ENCODE assay signal across 16 mouse cellular contexts in the genomic region with DNA sequence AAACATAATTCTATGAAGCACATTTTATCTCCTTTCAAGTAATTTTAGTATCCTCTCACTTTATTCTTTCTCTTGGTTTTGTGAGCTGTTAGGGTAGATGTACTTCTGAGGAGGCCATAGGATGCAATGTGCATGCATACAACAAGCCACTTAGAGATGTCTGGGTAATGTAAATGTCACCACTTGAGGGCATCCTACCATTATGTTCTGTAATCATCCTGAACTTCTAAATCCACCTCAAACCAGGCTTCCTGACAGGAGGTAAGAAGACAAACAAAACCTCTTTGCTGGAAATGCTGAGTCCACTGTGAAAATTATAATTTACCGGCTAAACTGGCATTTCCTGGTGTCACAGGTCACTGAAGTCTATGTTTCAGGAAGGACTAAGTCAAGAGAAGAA.
DNase-seq lines count a peak whose midpoint lies in the region; ATAC-seq and TF ChIP-seq lines count a peak whose summit lies in the region.
"Had no signal": no experiment of that assay in that cellular context is flagged by ENCODE, and none has a peak within 500 bp of the region (broad histone marks: within the 10 kb centered on the region; RNA-seq: fewer than 3 reads in every experiment).

No protein-coding gene starts in this region.

- H3K9me3 ChIP-seq in hindbrain, postnatal 0 days (ENCODE audit: low read length): no peaks in the 10 kb centered on the region
- H3K9me3 ChIP-seq in hindbrain, embryonic 14.5 days (ENCODE audit: control insufficient read depth, low read length): no peaks in the 10 kb centered on the region
- no peaks in the 10 kb centered on the region for H3K9me3 ChIP-seq in midbrain, embryonic 11.5 days (ENCODE audit: control insufficient read depth, low read length)
- H3K9me3 ChIP-seq in midbrain, embryonic 10.5 days (replicated peaks): no peaks in the 10 kb centered on the region
- H3K9me3 ChIP-seq: heart, embryonic 15.5 days; hindbrain, embryonic 13.5 days; liver, embryonic 12.5 days had no signal

- H3K4me2 ChIP-seq in hindbrain, postnatal 0 days (ENCODE audit: low read depth, low read length): no peak overlapping the region
- H3K4me2 ChIP-seq in hindbrain, embryonic 14.5 days (replicated peaks): no peak overlapping the region
- H3K4me2 ChIP-seq in midbrain, embryonic 11.5 days: no peak overlapping the region
- H3K4me2 ChIP-seq: heart, embryonic 15.5 days; hindbrain, embryonic 13.5 days; liver, embryonic 12.5 days had no signal

- TF ChIP-seq CTCF in hindbrain, postnatal 0 days (IDR thresholded peaks at IDR 0.05; ENCODE audit: low read depth): peak; percentile 38

- H3K4me3 ChIP-seq in hindbrain, postnatal 0 days (ENCODE audit: low read length): no peak overlapping the region
- H3K4me3 ChIP-seq in hindbrain, embryonic 14.5 days (replicated peaks; ENCODE audit: low read length): no peak overlapping the region
- no peak overlapping the region for H3K4me3 ChIP-seq in midbrain, embryonic 11.5 days (ENCODE audit: low read depth, low read length)
- no peak overlapping the region for H3K4me3 ChIP-seq in midbrain, embryonic 10.5 days
- H3K4me3 ChIP-seq: heart, embryonic 15.5 days; hindbrain, embryonic 13.5 days; liver, embryonic 12.5 days had no signal

- peak; percentile 15 for DNase-seq in hindbrain, postnatal 0 days (ENCODE audit: low spot score)
- no peak for DNase-seq in hindbrain, embryonic 14.5 days (ENCODE audit: low spot score)
- peak; percentile 81 for DNase-seq in midbrain, embryonic 11.5 days (ENCODE audit: low spot score, missing footprints)
- no peak for DNase-seq in midbrain, embryonic 10.5 days (ENCODE audit: low spot score)
- DNase-seq in adipocyte (ENCODE audit: low spot score): peak; percentile 18
- peak; percentile 10 for DNase-seq in mesoderm, embryonic 11.5 days (ENCODE audit: low read depth, low spot score)
- no peak for DNase-seq in urinary bladder, postnatal 36 days (ENCODE audit: low spot score in 2 of 2)
- DNase-seq: adrenal gland, adult 8-10 months; kidney, adult 9 months; lung, postnatal 4 days; right cerebral cortex, postnatal 14 days; thymus, postnatal 25 days had no signal

- H3K27me3 ChIP-seq in hindbrain, postnatal 0 days (ENCODE audit: insufficient read depth, low read length): no peaks in the 10 kb centered on the region
- H3K27me3 ChIP-seq in hindbrain, embryonic 14.5 days (ENCODE audit: control insufficient read depth, insufficient read depth, low read length): no peaks in the 10 kb centered on the region
- no peaks in the 10 kb centered on the region for H3K27me3 ChIP-seq in midbrain, embryonic 11.5 days (ENCODE audit: control insufficient read depth, insufficient read depth, low read length)
- no peaks in the 10 kb centered on the region for H3K27me3 ChIP-seq in midbrain, embryonic 10.5 days (ENCODE audit: low read depth, poor library complexity, severe bottlenecking)
- H3K27me3 ChIP-seq: heart, embryonic 15.5 days; hindbrain, embryonic 13.5 days; liver, embryonic 12.5 days had no signal

- no peak overlapping the region for H3K9ac ChIP-seq in hindbrain, postnatal 0 days (replicated peaks; ENCODE audit: low read length)
- H3K9ac ChIP-seq in hindbrain, embryonic 14.5 days: no peak overlapping the region
- no peak overlapping the region for H3K9ac ChIP-seq in midbrain, embryonic 11.5 days (ENCODE audit: low read length)
- H3K9ac ChIP-seq: heart, embryonic 15.5 days; hindbrain, embryonic 13.5 days; liver, embryonic 12.5 days had no signal

- H3K4me1 ChIP-seq in hindbrain, postnatal 0 days (ENCODE audit: insufficient read depth, low read length): no peaks in the 10 kb centered on the region
- no peaks in the 10 kb centered on the region for H3K4me1 ChIP-seq in hindbrain, embryonic 14.5 days (replicated peaks; ENCODE audit: control insufficient read depth, insufficient read depth, low read length)
- no peaks in the 10 kb centered on the region for H3K4me1 ChIP-seq in midbrain, embryonic 11.5 days (ENCODE audit: control insufficient read depth, insufficient read depth, low read length)
- H3K4me1 ChIP-seq in midbrain, embryonic 10.5 days: no peaks in the 10 kb centered on the region
- H3K4me1 ChIP-seq: heart, embryonic 15.5 days; hindbrain, embryonic 13.5 days; liver, embryonic 12.5 days had no signal

- no peaks in the 10 kb centered on the region for H3K36me3 ChIP-seq in hindbrain, postnatal 0 days (ENCODE audit: insufficient read depth, low read length)
- H3K36me3 ChIP-seq in hindbrain, embryonic 14.5 days (replicated peaks; ENCODE audit: control insufficient read depth, insufficient read depth): no peaks in the 10 kb centered on the region
- no peaks in the 10 kb centered on the region for H3K36me3 ChIP-seq in midbrain, embryonic 11.5 days (ENCODE audit: control insufficient read depth, insufficient read depth, low read length)
- no peaks in the 10 kb centered on the region for H3K36me3 ChIP-seq in midbrain, embryonic 10.5 days
- H3K36me3 ChIP-seq: heart, embryonic 15.5 days; hindbrain, embryonic 13.5 days; liver, embryonic 12.5 days had no signal

- no peak for ATAC-seq in hindbrain, postnatal 0 days
- no peak for ATAC-seq in hindbrain, embryonic 14.5 days (ENCODE audit: low FRiP score)
- no peak for ATAC-seq in midbrain, embryonic 11.5 days (ENCODE audit: low FRiP score)
- no peak for ATAC-seq in erythroblast, adult 5-6 weeks (replicated peaks; ENCODE audit: low FRiP score, poor library complexity, severe bottlenecking)
- ATAC-seq: liver, embryonic 12.5 days had no signal

- H3K27ac ChIP-seq in hindbrain, postnatal 0 days: no peak overlapping the region
- H3K27ac ChIP-seq in hindbrain, embryonic 14.5 days: no peak overlapping the region
- no peak overlapping the region for H3K27ac ChIP-seq in midbrain, embryonic 11.5 days (ENCODE audit: low read depth, low read length)
- no peak overlapping the region for H3K27ac ChIP-seq in midbrain, embryonic 10.5 days (replicated peaks)
- H3K27ac ChIP-seq: heart, embryonic 15.5 days; hindbrain, embryonic 13.5 days; liver, embryonic 12.5 days had no signal

- 42% methylated on average over 1 of the region's 1 CpGs for whole genome bisulfite sequencing in hindbrain, postnatal 0 days
- WGBS in hindbrain, embryonic 14.5 days: 50% methylated on average over 1 of the region's 1 CpGs
- 59% methylated on average over 1 of the region's 1 CpGs for WGBS in midbrain, embryonic 11.5 days
- WGBS in midbrain, embryonic 10.5 days: 58% methylated on average over 1 of the region's 1 CpGs

Comparison
In these comparisons a context has a peak if more than half of its experiments do, and no peak if none do; other contexts are left out.
1. DNase-seq: peak in hindbrain, postnatal 0 days (single experiment), midbrain, embryonic 11.5 days (single experiment), adipocyte (single experiment) and mesoderm, embryonic 11.5 days (single experiment); none in hindbrain, embryonic 14.5 days (single experiment), midbrain, embryonic 10.5 days (single experiment) and urinary bladder, postnatal 36 days (0 of 2).